Mouse (Mus musculus) forebrain, embryonic 15.5 days (tissue): Measurements from ENCODE around the gene Ess2. TPM values are rescaled to one million over a fixed set of nuclear protein-coding genes. Genes with fewer than 3 reads are reported as not detected.
A peak's percentile ranks its signal among the peaks of the same experiment; 100 is the strongest.
"Not testable (repeated sequence)": the region's sequence is repeated elsewhere in the genome, so short reads cannot be mapped to it uniquely, and the experiment has no call there.

Source experiments
- ATAC-seq: fragments of 200-750 bp; cut with Nextera tagmentation; replicated peaks from 2 replicates; pipeline ENCODE4 v1.8.0; 2017; ENCODE audit warnings: mild to moderate bottlenecking, moderate TSS enrichment, moderate library complexity
- H3K27ac ChIP-seq: fragments of 300-500 bp; sonication (generic); replicated peaks from 2 replicates; pipeline ENCODE4 v1.5.1; 2015; ENCODE audit warnings: mild to moderate bottlenecking, inconsistent platforms
- H3K27me3 ChIP-seq: fragments of 300-500 bp; sonication (generic); 2 replicates; pipeline ENCODE4 v1.6.1; 2015; ENCODE audit warnings: inconsistent platforms
- H3K36me3 ChIP-seq: fragments of 300-500 bp; sonication (generic); 2 replicates; pipeline ENCODE4 v1.6.1; 2015; ENCODE audit warnings: mild to moderate bottlenecking, inconsistent platforms
- H3K4me1 ChIP-seq: fragments of 300-500 bp; sonication (generic); 2 replicates; pipeline ENCODE4 v1.6.1; 2015; ENCODE audit warnings: inconsistent platforms
- H3K4me2 ChIP-seq: fragments of 300-500 bp; sonication (generic); replicated peaks from 2 replicates; pipeline ENCODE4 v1.6.1; 2015; ENCODE audit warnings: mild to moderate bottlenecking, inconsistent platforms
- H3K4me3 ChIP-seq: fragments of 300-500 bp; sonication (generic); 2 replicates; pipeline ENCODE4 v1.5.1; 2015; ENCODE audit warnings: mild to moderate bottlenecking, inconsistent platforms
- H3K9ac ChIP-seq: fragments of 300-500 bp; sonication (generic); replicated peaks from 2 replicates; pipeline ENCODE4 v1.6.1; 2015; ENCODE audit warnings: mild to moderate bottlenecking, inconsistent platforms
- H3K9me3 ChIP-seq: fragments of 300-500 bp; sonication (generic); 2 replicates; pipeline ENCODE4 v1.6.1; 2016; ENCODE audit warnings: inconsistent platforms
- WGBS: fragments of 180-500 bp; shearing (Covaris S2); methylation state at CpG from one replicate; pipeline ENCODE4 v1.1.7; 2015; ENCODE audit warnings: mixed read lengths; 5-methylcytosine and 5-hydroxymethylcytosine counted together
- polyA plus RNA-seq: library from polyadenylated mRNA; unstranded; fragments of >200 nt; fragmentation: Nextera tagmentation; extraction: Ambion mirVana; gene quantifications from 2 replicates; pipeline ENCODE4 v1.2.1, GENCODE M21; 2015

The Ess2 gene
- 53.5 and 58.1 TPM in 2 replicates for polyA plus RNA-seq

DNA sequence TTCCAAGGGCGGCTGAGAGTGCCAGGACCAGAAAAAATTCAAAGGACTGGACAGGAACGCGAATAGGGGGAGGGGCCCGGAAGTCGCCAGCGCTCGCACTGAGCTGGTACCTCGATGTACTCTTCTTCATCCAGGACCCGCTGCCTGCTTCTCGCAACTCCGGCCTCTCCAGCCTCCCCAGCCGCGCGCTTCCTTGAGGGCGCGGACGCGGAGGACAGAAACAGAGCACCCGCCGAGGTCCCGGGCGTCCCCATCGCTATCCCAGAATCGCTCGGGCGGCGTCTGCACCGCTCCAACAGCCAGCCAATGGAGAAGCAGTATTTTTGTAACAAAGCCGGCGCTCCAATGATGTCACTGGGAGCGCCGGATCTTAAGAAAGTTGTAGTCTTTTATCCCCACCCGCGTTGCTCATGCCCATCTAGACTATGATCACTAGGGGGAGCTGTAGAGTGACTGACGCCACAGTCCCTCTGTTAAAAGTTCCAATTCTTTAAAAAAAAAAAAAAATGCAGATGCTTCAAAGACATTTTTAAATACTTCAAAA lies at the start of gene Ess2:
Gene Ess2 (minus strand): TSS at position 297 of the 544 bp plus-strand sequence.
- H3K9ac ChIP-seq, result peak within 1 kb of the TSS; percentile 72
- peak within 1 kb of the TSS; percentile 73 for H3K27ac ChIP-seq
- H3K4me3 ChIP-seq, result peak within 1 kb of the TSS; percentile 72
- WGBS, result under 1% methylated on average over 35 of the region's 35 CpGs
- peaks cover 21% of the 10 kb centered on the region for H3K4me1 ChIP-seq
- no peaks in the 10 kb centered on the region for H3K9me3 ChIP-seq
- H3K4me2 ChIP-seq, result peak within 1 kb of the TSS; percentile 77
- peak; percentile 95 for ATAC-seq
- H3K27me3 ChIP-seq, result peaks cover 46% of the 10 kb centered on the region
- peaks cover 33% of the 10 kb centered on the region for H3K36me3 ChIP-seq

- not testable (repeated sequence) for H3K4me2 ChIP-seq, H3K9me3 ChIP-seq, H3K27me3 ChIP-seq, H3K4me3 ChIP-seq, H3K9ac ChIP-seq, ATAC-seq, H3K36me3 ChIP-seq, H3K4me1 ChIP-seq, H3K27ac ChIP-seq
- 94% methylated on average over 17 of the region's 17 CpGs for WGBS
These were observed 45.0 kb upstream of the Ess2 start for GRCm38 (mm10) chr16:17956052-17956638.

GRCm38 (mm10) chr16:17951618-17952017 lies 40.5 kb upstream of the Ess2 start:
- Histone ChIP-seq H3K27me3 (no peaks in the 10 kb centered on the region), H3K4me2 (no peak overlapping the region), H3K9ac (no peak overlapping the region), H3K9me3 (no peaks in the 10 kb centered on the region), H3K4me1 (no peaks in the 10 kb centered on the region), H3K27ac (no peak overlapping the region), H3K36me3 (no peaks in the 10 kb centered on the region), H3K4me3 (no peak overlapping the region)
- no peak for ATAC-seq
- 83% methylated on average over 4 of the region's 4 CpGs for WGBS

GRCm38 (mm10) chr16:17950068-17950467 lies 38.9 kb upstream of the Ess2 start:
- no peak overlapping the region for H3K4me2 ChIP-seq
- no peak overlapping the region for H3K9ac ChIP-seq
- WGBS, result 25% methylated on average over 4 of the region's 4 CpGs
- no peak for ATAC-seq
- H3K27me3 ChIP-seq, result no peaks in the 10 kb centered on the region
- no peaks in the 10 kb centered on the region for H3K4me1 ChIP-seq
- H3K4me3 ChIP-seq, result no peak overlapping the region
- no peaks in the 10 kb centered on the region for H3K36me3 ChIP-seq
- H3K27ac ChIP-seq, result no peak overlapping the region
- no peaks in the 10 kb centered on the region for H3K9me3 ChIP-seq

- H3K4me3 ChIP-seq, result no peak overlapping the region
- no peaks in the 10 kb centered on the region for H3K9me3 ChIP-seq
- no peak overlapping the region for H3K27ac ChIP-seq
- 14% methylated on average over 2 of the region's 2 CpGs for WGBS
- H3K9ac ChIP-seq, result no peak overlapping the region
- H3K27me3 ChIP-seq, result no peaks in the 10 kb centered on the region
- no peaks in the 10 kb centered on the region for H3K4me1 ChIP-seq
- no peak overlapping the region for H3K4me2 ChIP-seq
- H3K36me3 ChIP-seq, result no peaks in the 10 kb centered on the region
- peak; percentile 48 for ATAC-seq
These were observed 38.3 kb upstream of the Ess2 start for GRCm38 (mm10) chr16:17949421-17949877.

DNA sequence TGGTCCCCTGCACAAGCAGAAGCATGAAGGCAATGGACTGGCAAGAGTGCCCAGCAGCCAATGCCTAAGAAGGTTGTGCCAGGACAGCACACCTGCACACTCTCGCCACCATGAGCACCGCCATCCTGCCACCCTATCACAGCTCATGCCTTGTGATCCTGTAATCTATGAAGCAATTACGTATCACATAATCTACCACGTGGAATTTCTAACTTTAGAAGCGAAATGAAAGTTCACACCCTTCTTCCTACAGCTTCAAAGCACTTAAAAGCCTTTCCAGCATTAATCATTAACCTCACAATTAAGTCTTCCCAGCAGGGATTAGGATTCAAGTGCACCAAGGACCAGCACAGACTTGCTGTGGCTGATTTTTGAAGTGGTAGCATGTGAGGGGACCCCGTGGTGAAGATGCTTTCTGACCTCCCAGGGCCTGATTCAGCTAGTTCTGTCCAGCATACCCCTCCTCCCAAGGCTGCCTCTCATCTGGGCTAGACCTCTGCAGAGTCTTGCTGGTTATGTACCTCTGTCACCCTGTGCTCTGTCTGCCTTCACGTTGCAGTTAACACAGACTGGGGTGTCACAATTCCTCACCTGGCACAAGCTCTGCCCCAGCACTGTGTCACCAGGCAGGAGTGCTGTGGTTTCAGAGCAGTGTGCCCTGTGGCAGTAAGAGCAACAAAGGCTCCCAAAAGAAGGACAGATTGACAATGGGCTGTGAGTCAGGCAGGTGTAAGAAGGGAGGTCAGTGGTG lies 34.1 kb upstream of the Ess2 start:
- no peaks in the 10 kb centered on the region for H3K9me3 ChIP-seq
- 60% methylated on average over 7 of the region's 7 CpGs for WGBS
- no peaks in the 10 kb centered on the region for H3K27me3 ChIP-seq
- no peak overlapping the region for H3K9ac ChIP-seq
- no peak overlapping the region for H3K4me3 ChIP-seq
- no peak overlapping the region for H3K4me2 ChIP-seq
- no peak overlapping the region for H3K27ac ChIP-seq
- H3K4me1 ChIP-seq, result no peaks in the 10 kb centered on the region
- H3K36me3 ChIP-seq, result no peaks in the 10 kb centered on the region
- ATAC-seq, result no peak

DNA sequence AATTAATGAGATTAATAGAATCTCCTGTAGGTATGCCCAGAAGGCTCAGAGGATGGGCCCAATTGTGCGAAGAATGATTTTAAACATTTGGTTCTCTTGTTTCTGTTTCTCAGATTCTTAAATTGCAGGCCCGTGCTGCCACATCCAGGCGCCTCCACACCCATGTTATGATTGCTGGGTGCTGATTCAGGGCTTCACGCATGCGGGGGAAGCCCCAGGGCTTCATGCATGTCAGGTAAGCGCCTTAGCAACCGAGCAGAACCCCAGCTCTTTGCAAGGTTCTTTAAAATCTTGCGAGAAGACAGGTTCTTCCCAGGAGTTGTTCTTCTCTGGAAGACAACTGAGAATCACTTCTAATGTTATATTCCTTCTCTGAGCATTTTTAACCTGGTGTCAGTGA lies 32.3 kb upstream of the Ess2 start:
- H3K4me2 ChIP-seq, result no peak overlapping the region
- H3K4me3 ChIP-seq, result no peak overlapping the region
- no peak for ATAC-seq
- H3K9me3 ChIP-seq, result no peaks in the 10 kb centered on the region
- no peaks in the 10 kb centered on the region for H3K27me3 ChIP-seq
- H3K27ac ChIP-seq, result no peak overlapping the region
- WGBS, result 66% methylated on average over 8 of the region's 8 CpGs
- H3K36me3 ChIP-seq, result no peaks in the 10 kb centered on the region
- 0 out of 2 replicates have a peak, but pooled peaks cover 7% of the 10 kb centered on the region for H3K4me1 ChIP-seq
- no peak overlapping the region for H3K9ac ChIP-seq

DNA sequence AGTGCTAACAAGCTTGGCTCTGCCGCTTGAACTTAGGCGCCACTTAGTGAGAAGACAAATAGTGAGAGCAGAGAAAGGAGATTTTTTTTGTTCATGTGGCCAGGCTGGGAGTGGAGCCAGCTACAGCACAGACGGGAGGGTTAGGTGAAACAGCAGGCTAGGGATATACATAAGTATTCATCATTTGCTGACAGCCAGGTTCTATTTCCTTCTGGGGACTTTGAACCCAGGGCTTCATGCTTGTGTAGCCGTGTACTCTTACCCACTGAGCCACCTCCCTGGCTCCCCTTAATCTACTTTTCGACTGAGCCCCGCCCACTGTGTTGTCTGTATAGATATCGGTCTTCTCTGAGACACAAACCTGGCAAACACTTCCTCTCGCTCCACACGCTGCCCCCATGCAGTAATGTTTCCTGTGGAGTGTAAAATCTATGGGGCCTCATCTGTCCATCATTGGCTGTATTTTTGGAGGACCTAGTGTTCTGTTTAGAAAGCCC lies 28.2 kb upstream of the Ess2 start:
- Histone ChIP-seq H3K9ac (no peak overlapping the region), H3K4me3 (no peak overlapping the region), H3K27me3 (no peaks in the 10 kb centered on the region), H3K9me3 (no peaks in the 10 kb centered on the region), H3K36me3 (no peaks in the 10 kb centered on the region), H3K4me2 (no peak overlapping the region), H3K4me1 (0 out of 2 replicates have a peak, but pooled peaks cover 8% of the 10 kb centered on the region), H3K27ac (0 out of 2 replicates have a peak overlapping the region, but pooled peaks have one; percentile 9)
- WGBS, result 38% methylated on average over 9 of the region's 9 CpGs
- ATAC-seq, result no peak

DNA sequence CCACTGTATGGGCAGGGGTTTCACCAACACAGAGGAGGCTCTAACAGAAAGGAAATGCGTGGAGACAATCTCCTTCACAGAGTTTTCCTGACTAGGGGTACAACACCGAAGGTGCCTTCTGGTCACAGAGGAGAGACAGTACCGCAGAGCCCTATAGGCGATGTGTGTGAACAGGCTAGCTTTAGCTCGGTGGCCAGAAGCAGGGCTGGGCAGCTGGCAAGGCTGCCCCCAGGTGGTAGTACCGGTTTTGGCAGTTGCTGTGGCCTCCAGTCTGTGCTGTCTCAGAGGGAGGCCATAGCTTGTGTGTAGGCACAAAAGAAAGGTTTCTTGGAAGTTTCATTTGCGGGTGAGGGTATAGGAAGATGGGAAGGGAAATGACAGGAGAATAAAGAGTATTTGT lies 27.7 kb upstream of the Ess2 start:
- H3K9ac ChIP-seq, result no peak overlapping the region
- 0 out of 2 replicates have a peak, but pooled peaks cover 8% of the 10 kb centered on the region for H3K4me1 ChIP-seq
- no peaks in the 10 kb centered on the region for H3K36me3 ChIP-seq
- H3K4me3 ChIP-seq, result no peak overlapping the region
- WGBS, result 9% methylated on average over 7 of the region's 7 CpGs
- H3K4me2 ChIP-seq, result no peak overlapping the region
- no peaks in the 10 kb centered on the region for H3K27me3 ChIP-seq
- H3K27ac ChIP-seq, result 0 out of 2 replicates have a peak overlapping the region, but pooled peaks have one; percentile 9
- H3K9me3 ChIP-seq, result no peaks in the 10 kb centered on the region
- peak; percentile 63 for ATAC-seq

DNA sequence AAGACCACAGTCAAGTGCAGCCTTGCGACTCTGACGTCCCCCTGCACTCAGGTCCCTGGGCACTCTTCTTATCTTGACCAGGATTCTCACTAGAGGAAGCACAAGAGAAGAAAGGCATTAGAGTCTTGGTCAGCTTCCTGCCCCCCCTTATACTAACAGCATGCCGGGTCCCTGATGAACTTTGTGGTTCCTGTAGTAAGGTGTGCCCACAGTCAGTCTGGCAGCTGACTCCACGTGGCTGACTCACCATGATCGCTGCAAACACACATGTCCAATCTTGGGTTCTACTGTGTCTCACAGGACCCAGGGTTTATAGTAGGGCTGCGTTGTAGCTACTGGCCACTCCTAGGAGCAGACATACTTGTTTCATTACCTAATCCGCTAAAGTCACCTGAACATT lies 27.0 kb upstream of the Ess2 start:
- H3K4me1 ChIP-seq, result 0 out of 2 replicates have a peak, but pooled peaks cover 8% of the 10 kb centered on the region
- no peak overlapping the region for H3K4me2 ChIP-seq
- 78% methylated on average over 7 of the region's 7 CpGs for WGBS
- H3K9ac ChIP-seq, result no peak overlapping the region
- no peak for ATAC-seq
- H3K36me3 ChIP-seq, result no peaks in the 10 kb centered on the region
- no peak overlapping the region for H3K4me3 ChIP-seq
- no peak overlapping the region for H3K27ac ChIP-seq
- H3K27me3 ChIP-seq, result no peaks in the 10 kb centered on the region
- no peaks in the 10 kb centered on the region for H3K9me3 ChIP-seq

DNA sequence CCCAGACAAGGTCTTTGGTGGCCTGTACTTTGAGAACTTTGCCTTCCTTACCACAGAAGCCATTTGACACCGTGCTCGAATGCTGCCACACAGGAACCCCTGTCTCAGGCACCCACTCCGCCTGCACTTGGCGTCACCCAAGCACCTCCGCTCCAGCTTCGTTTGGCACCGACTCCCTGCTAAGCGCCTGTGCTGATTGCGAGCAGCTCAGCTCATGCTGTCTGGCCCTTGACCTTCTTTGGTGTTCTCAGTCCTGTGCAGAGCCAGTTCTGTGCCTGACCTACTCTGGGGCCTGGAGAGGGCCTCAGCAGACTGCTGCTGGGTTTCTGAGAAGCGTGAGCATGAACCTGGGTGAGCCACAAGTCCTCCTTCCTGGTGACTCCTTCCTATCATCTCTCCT lies 25.6 kb upstream of the Ess2 start:
- Histone ChIP-seq H3K27ac (no peak overlapping the region), H3K36me3 (no peaks in the 10 kb centered on the region), H3K4me2 (no peak overlapping the region), H3K27me3 (no peaks in the 10 kb centered on the region), H3K9ac (no peak overlapping the region), H3K9me3 (no peaks in the 10 kb centered on the region), H3K4me3 (no peak overlapping the region), H3K4me1 (0 out of 2 replicates have a peak, but pooled peaks cover 8% of the 10 kb centered on the region)
- no peak for ATAC-seq
- WGBS, result 88% methylated on average over 10 of the region's 10 CpGs

- Histone ChIP-seq H3K36me3 (no peaks in the 10 kb centered on the region), H3K9me3 (no peaks in the 10 kb centered on the region), H3K9ac (no peak overlapping the region), H3K4me2 (no peak overlapping the region), H3K4me1 (0 out of 2 replicates have a peak, but pooled peaks cover 8% of the 10 kb centered on the region), H3K27me3 (no peaks in the 10 kb centered on the region), H3K4me3 (no peak overlapping the region), H3K27ac (no peak overlapping the region)
- WGBS, result 70% methylated on average over 3 of the region's 3 CpGs
- no peak for ATAC-seq
These were observed 23.3 kb upstream of the Ess2 start for GRCm38 (mm10) chr16:17934445-17934910.
